In genomic region chr5:74943737-74944403, GRCm38 (mm10) we compare ENCODE assay signal across 8 mouse cellular contexts.
A peak's percentile ranks its signal among the peaks of the same experiment; 100 is the strongest.
DNase-seq lines count a peak whose midpoint lies in the region; ATAC-seq lines count a peak whose summit lies in the region.

No protein-coding gene starts in this region.

- H3K27ac ChIP-seq in hindbrain, embryonic 15.5 days (replicated peaks), result no peak overlapping the region

- H3K36me3 ChIP-seq in hindbrain, embryonic 15.5 days, result no peaks in the 10 kb centered on the region

- peak; percentile 88 for ATAC-seq in hindbrain, embryonic 15.5 days (ENCODE audit: low FRiP score, low read depth)

- H3K27me3 ChIP-seq in hindbrain, embryonic 15.5 days, result peaks cover 37% of the 10 kb centered on the region

- peak overlapping the region; percentile 61 for H3K4me2 ChIP-seq in hindbrain, embryonic 15.5 days

- 0 out of 2 replicates have a peak overlapping the region, but pooled peaks have one; percentile 30 for H3K9ac ChIP-seq in hindbrain, embryonic 15.5 days

- H3K9me3 ChIP-seq in hindbrain, embryonic 15.5 days, result no peaks in the 10 kb centered on the region

- H3K4me1 ChIP-seq in hindbrain, embryonic 15.5 days (replicated peaks), result peaks cover 14% of the 10 kb centered on the region

- peak; percentile 98 for DNase-seq in NIH3T3 (ENCODE audit: low read depth)
- peak; percentile 90 to 91 for DNase-seq in cerebellum, postnatal 14 days
- DNase-seq in gastrocnemius, adult 18-20 months (ENCODE audit: low spot score), result peak; percentile 90
- DNase-seq in layer of hippocampus, postnatal 36 days, result peak; percentile 83 to 86
- DNase-seq in lung, postnatal 25 days (ENCODE audit: low spot score), result peak; percentile 91
- DNase-seq in retina, embryonic 14.5 days (ENCODE audit: low spot score), result peak; percentile 89
- DNase-seq in thymus, postnatal 36 days, result peak; percentile 75 to 77

- WGBS in hindbrain, embryonic 15.5 days, result under 1% methylated on average over 23 of the region's 23 CpGs

- H3K4me3 ChIP-seq in hindbrain, embryonic 15.5 days, result peak overlapping the region; percentile 32
